Mouse (Mus musculus) brain, embryonic 14.5 days (tissue): ENCODE measurements around the gene Avpi1. TPM values are rescaled to one million over a fixed set of nuclear protein-coding genes. Genes with fewer than 3 reads are reported as not detected.

ENCODE experiments used
- DNase-seq: peaks from one replicate; pipeline ENCODE4 v3.0.0-alpha.2; 2011; ENCODE audit warnings: low read depth
- CTCF ChIP-seq: fragments of 200-500 bp; IDR thresholded peaks from 2 replicates; pipeline ENCODE4 v1.5.1; 2012; ENCODE audit warnings: inconsistent platforms, mild to moderate bottlenecking, moderate library complexity, borderline replicate concordance; ENCODE audit not compliant: insufficient read depth, insufficient read length; ENCODE audit errors: extremely low read depth
- POLR2A ChIP-seq: fragments of 200-500 bp; IDR thresholded peaks from 2 replicates; pipeline ENCODE4 v1.6.1; 2012; ENCODE audit warnings: mild to moderate bottlenecking, inconsistent platforms, borderline replicate concordance; ENCODE audit not compliant: poor library complexity, insufficient read depth, insufficient read length, severe bottlenecking; ENCODE audit errors: extremely low read depth
- polyA plus RNA-seq: library from polyadenylated mRNA; depleted of rRNA; stranded (reverse); fragments of >200 nt; gene quantifications from 2 replicates; pipeline ENCODE4 v1.2.3, GENCODE M21; 2012

The Avpi1 gene
- polyA plus RNA-seq, 1 experiment: 4.5 TPM

GRCm38 (mm10) chr19:42128052-42128740 lies 663 bp downstream of the Avpi1 start:
- TF ChIP-seq CTCF: no peak
- no peak for TF ChIP-seq POLR2A
- DNase-seq: no peak

GRCm38 (mm10) chr19:42127024-42127423 lies 1.8 kb downstream of the Avpi1 start:
- no peak for DNase-seq
- no peak for TF ChIP-seq POLR2A
- no peak for TF ChIP-seq CTCF

GRCm38 (mm10) chr19:42126219-42126605 lies 2.6 kb downstream of the Avpi1 start:
- no peak for DNase-seq
- TF ChIP-seq CTCF (no peak), POLR2A (no peak)

DNA sequence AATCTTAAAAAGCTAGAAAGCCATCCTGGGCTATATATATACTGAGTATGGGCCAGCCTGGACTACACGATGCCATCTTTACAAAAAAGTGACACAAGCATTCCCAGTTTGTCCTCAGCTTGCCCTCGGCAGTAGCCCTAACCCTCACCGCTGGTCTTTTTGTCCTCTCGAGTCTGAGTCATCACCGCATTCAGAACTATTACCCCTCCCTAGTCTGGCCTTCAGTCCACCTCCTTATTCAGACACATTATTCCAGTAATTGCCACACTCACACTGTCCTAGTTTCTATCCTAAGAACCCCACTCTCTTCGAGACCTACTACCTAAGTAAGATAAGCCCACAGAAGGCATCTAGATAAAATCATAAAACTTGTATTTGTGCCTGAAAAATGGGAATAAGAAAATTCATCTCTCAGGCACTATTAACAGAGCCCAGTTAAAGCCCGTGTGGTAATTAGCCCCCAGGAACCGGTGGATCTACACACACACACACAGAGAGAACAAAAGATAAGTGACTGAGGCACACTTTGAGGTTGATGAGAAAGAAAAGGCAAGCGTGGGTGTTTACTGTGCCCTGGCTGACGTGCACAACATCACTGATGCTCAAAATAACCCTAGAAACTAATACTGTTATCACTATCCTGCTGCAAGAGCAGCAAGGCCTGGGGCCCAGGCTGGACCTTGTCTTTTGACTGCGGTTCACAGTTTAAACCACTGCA lies 3.2 kb downstream of the Avpi1 start:
- no peak for TF ChIP-seq CTCF
- TF ChIP-seq POLR2A: no peak
- no peak for DNase-seq

DNA sequence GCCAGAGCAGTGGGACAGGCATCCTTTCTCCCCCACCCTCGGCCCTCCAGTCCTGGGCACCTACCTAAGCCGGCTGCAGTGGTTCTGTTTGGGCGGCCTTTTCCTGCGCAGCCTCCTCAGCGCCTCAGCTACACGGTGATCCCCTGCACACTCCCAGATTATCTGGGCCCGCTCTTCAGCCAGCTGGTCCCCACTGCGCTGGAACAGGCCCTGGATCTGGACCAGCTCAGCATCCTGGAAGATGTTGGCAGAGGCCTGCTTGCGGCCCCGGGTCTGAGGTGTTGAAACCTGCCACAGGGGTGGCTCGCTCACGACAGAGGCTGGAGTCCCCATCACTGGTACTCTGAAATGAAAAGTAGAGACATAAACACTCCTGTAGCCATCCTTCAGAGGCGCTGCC lies 4.2 kb downstream of the Avpi1 start:
- DNase-seq: no peak
- TF ChIP-seq POLR2A (no peak), CTCF (no peak)

- DNase-seq: no peak
- TF ChIP-seq CTCF (no peak), POLR2A (no peak)
Measured at GRCm38 (mm10) chr19:42120451-42120850, 8.4 kb downstream of the Avpi1 start.

DNA sequence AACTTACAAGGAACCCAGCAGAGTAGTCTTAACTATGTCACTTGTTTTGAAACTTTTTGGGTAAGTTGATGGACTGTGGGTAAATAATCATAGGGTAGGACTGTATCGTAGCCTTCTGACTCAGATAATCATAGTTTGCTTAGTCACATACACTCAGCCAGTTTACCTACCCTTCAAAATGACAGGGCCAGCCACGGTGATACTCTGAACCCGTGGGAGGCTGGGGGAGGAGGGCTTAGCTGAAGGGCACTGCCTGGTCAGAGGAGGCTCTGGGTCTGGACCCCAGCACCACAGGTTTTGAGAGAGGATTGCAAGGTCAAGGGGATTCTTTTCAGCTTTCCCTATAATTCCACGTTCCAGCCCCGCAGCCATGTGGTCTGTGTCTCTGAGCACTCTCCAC lies 10.3 kb downstream of the Avpi1 start:
- no peak for DNase-seq
- TF ChIP-seq POLR2A: no peak

DNA sequence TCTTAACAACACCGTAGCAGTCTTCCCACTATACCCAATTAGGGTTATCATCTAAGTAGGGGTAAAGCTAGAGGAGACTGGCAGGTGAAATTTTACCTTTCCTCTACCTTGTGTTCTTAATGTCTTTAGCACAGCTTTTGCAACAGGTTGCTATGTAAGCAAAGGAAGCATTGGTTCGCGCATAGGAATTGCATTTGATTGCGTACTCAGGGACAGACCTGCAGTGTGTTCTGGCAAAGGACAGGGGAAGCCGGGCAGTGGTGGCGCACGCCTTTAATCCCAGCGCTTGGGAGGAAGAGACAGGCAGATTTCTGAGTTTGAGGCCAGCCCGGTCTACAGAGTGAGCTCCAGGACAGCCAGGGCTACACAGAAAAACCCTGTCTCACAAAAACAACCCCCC lies 10.7 kb downstream of the Avpi1 start:
- no peak for TF ChIP-seq POLR2A
- no peak for TF ChIP-seq CTCF
- DNase-seq: no peak

DNA sequence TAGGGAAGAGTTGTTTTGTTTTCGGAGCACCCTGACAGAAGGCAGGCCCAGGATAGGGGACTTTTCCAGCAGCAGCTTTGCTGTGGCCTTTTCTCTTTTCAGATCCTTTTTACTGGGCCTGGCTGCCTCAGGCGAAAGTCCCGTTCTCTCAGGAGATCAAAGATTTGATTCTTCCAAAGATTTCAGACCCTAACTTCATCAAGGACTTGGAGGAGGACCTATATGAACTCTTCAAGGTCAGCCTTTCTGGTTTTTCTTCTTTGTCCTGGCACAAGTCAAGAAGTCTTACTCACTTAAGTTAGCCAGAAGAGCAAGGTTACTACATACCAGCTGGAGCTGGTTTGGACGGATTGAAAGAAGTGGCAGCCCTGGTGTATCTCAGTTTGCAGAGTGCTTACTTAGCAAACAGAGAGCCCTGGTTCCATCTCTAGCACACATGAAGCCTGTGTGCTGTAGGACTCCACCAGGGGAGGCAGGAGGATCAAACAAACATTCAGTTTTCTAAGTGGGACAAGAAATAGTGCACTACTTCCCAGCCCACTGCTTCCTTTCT lies 13.0 kb downstream of the Avpi1 start:
- DNase-seq: no peak
- TF ChIP-seq CTCF (no peak), POLR2A (no peak)

- DNase-seq: no peak
- TF ChIP-seq CTCF (no peak), POLR2A (no peak)
Measured at GRCm38 (mm10) chr19:42104681-42105080, 24.2 kb downstream of the Avpi1 start.

- no peak for DNase-seq
- TF ChIP-seq POLR2A (no peak), CTCF (no peak)
Measured at GRCm38 (mm10) chr19:42099406-42099805, 29.5 kb downstream of the Avpi1 start.

DNA sequence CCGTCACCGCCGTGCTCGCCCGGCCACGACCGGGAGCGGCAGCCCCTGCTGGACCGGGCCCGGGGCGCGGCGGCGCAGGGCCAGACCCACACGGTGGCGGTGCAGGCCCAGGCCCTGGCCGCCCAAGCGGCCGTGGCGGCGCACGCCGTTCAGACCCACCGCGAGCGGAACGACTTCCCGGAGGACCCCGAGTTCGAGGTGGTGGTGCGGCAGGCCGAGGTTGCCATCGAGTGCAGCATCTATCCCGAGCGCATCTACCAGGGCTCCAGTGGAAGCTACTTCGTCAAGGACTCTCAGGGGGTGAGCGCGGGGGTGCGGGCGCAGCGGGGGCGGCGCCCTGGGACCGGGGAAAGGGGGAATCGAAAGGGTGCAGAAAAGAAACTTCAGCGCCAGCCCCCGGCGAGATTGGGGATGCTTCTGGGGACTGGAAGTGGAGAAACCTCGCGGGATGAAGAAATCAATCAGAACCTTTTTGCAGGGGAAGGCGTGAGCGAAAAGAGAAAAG lies 38.2 kb downstream of the Avpi1 start:
- DNase-seq: no peak
- TF ChIP-seq POLR2A: no peak
- no peak for TF ChIP-seq CTCF
